Mouse (Mus musculus) kidney, embryonic 14.5 days (tissue): ENCODE data around the gene Calm4. TPM values are rescaled to one million over a fixed set of nuclear protein-coding genes. Genes with fewer than 3 reads are reported as not detected.

Experiments
- polyA plus RNA-seq: library from polyadenylated mRNA; unstranded; fragments of >200 nt; fragmentation: Nextera tagmentation; extraction: Ambion mirVana; gene quantifications from 2 replicates; pipeline ENCODE4 v1.2.1, GENCODE M21; 2014

The Calm4 gene
- polyA plus RNA-seq, 1 experiment from 2014 or later: not detected

Other genes starting within 250 kb of the Calm4 start
- 24.7 and 25.8 TPM in 2 replicates for gene Fam208b, start 226.6 kb upstream of the Calm4 start, polyA plus RNA-seq
- gene Asb13, start 203.7 kb upstream of the Calm4 start, polyA plus RNA-seq: 10.5 and 15.7 TPM in 2 replicates
- gene Calml3, start 33.4 kb upstream of the Calm4 start, polyA plus RNA-seq: 0.84 and 1.3 TPM in 2 replicates
- gene Calm5, start 16.4 kb downstream of the Calm4 start, polyA plus RNA-seq: not detected in 2 replicates
- 28.5 and 43.9 TPM in 2 replicates for gene Net1, start 80.5 kb downstream of the Calm4 start, polyA plus RNA-seq
- gene Tubal3, start 80.5 kb downstream of the Calm4 start, polyA plus RNA-seq: not detected in 2 replicates
- gene Ucn3, start 107.6 kb downstream of the Calm4 start, polyA plus RNA-seq: not detected in 2 replicates
- gene Akr1c14, start 211.3 kb downstream of the Calm4 start, polyA plus RNA-seq: 1.6 and 1.9 TPM in 2 replicates